Mouse (Mus musculus) E14TG2a.4 (cell line): ENCODE measurements at regions not wholly inside any gene's neighbourhood (a gene's known extent, or its start where the extent isn't known, plus 50 kb on each side); places are given as distances from the start of the nearest gene placed in this dataset.

ENCODE experiments used
- CTCF ChIP-seq: conservative IDR thresholded peaks from 2 replicates; pipeline ENCODE4 v1.5.1; 2014; ENCODE audit warnings: low read length
- NANOG ChIP-seq: IDR thresholded peaks from 2 replicates; pipeline ENCODE4 v1.6.1; 2014; ENCODE audit warnings: borderline replicate concordance, low read length, mixed read lengths
- POU5F1 ChIP-seq: IDR thresholded peaks from 2 replicates; pipeline ENCODE4 v1.6.1; 2014; ENCODE audit warnings: low read length, borderline replicate concordance

DNA sequence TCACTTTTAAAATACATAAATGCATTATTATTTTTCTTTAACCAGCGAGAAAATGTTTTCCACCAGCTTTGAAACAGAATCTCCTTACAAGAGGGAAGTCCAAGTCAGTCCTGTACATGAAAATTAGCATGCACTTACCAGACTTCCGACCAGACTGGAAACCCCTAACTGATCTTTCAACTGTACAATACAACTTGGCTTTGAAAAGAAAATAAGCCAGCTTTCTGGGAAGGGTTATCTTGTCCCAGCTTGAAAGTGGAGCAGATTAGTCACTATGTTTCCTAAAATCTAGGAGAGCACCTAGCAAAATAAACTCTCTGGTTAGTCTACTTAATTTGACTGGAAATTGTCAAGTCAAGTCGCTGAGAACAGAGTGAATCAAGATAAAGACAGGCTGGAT is 1110.1 kb downstream of the Gsdmc2 start:
- TF ChIP-seq CTCF (no peak), POU5F1 (no peak), NANOG (no peak)
